Mouse (Mus musculus): Measurements from ENCODE around the gene Hmgn1. TPM values are rescaled to one million over a fixed set of nuclear protein-coding genes. Genes with fewer than 3 reads are reported as not detected.

Gene Hmgn1
- total and polyA plus RNA-seq, 2 experiments from 2014 or later = 166 to 241 TPM

- 85% methylated on average over 20 of the region's 20 CpGs for WGBS
- Histone ChIP-seq H3K9me3 (ENCODE audit: low read length) (no peaks in the 10 kb centered on the region), H3K4me1 (ENCODE audit: insufficient read depth) (peaks cover 6% of the 10 kb centered on the region; the same call in 1 of the 2 replicates), H3K36me3 (ENCODE audit: insufficient read depth) (peaks cover 13% of the 10 kb centered on the region), H3K9ac (peak overlapping the region; percentile 76), H3K4me3 (ENCODE audit: low read depth, low read length) (peak overlapping the region; percentile 50), H3K4me2 (ENCODE audit: low read depth) (peak overlapping the region; percentile 94), H3K27me3 (ENCODE audit: insufficient read depth, low read length) (no peaks in the 10 kb centered on the region), H3K27ac (ENCODE audit: low read depth, low read length) (peak overlapping the region; percentile 70; the same call in 1 of the 2 replicates)
- no peak for TF ChIP-seq CTCF (IDR thresholded peaks at IDR 0.05; ENCODE audit: low read depth)
- ATAC-seq (no peak), DNase-seq (no peak)
Measured at GRCm38 (mm10) chr16:96159794-96160346, 32.3 kb upstream of the Hmgn1 start.

- H3K9me3 ChIP-seq (ENCODE audit: low read length) = no peaks in the 10 kb centered on the region
- peak overlapping the region; percentile 70 for H3K27ac ChIP-seq (ENCODE audit: low read depth, low read length)
- no peaks in the 10 kb centered on the region for H3K27me3 ChIP-seq (ENCODE audit: insufficient read depth, low read length)
- H3K4me3 ChIP-seq (ENCODE audit: low read depth, low read length) = peak overlapping the region; percentile 50
- peak; percentile 68 for TF ChIP-seq CTCF (IDR thresholded peaks at IDR 0.05; ENCODE audit: low read depth)
- peak overlapping the region; percentile 94 for H3K4me2 ChIP-seq (ENCODE audit: low read depth)
- H3K4me1 ChIP-seq (ENCODE audit: insufficient read depth) = peaks cover 6% of the 10 kb centered on the region; the same call in 1 of the 2 replicates
- peak; percentile 79 for ATAC-seq
- peak overlapping the region; percentile 76 for H3K9ac ChIP-seq
- peak; percentile 71 for DNase-seq
- H3K36me3 ChIP-seq (ENCODE audit: insufficient read depth) = peaks cover 17% of the 10 kb centered on the region
- WGBS = 4% methylated on average over 66 of the region's 67 CpGs
Measured at GRCm38 (mm10) chr16:96159091-96159731, 31.7 kb upstream of the Hmgn1 start.

GRCm38 (mm10) chr16:96158511-96159080 is 31.1 kb upstream of the Hmgn1 start:
- DNase-seq = peak; percentile 25
- no peaks in the 10 kb centered on the region for H3K27me3 ChIP-seq (ENCODE audit: insufficient read depth, low read length)
- peaks cover 24% of the 10 kb centered on the region for H3K36me3 ChIP-seq (ENCODE audit: insufficient read depth)
- H3K9ac ChIP-seq = peak overlapping the region; percentile 76
- peak overlapping the region; percentile 94 for H3K4me2 ChIP-seq (ENCODE audit: low read depth)
- no peak for ATAC-seq
- no peaks in the 10 kb centered on the region for H3K9me3 ChIP-seq (ENCODE audit: low read length)
- no peak for TF ChIP-seq CTCF (IDR thresholded peaks at IDR 0.05; ENCODE audit: low read depth)
- H3K27ac ChIP-seq (ENCODE audit: low read depth, low read length) = peak overlapping the region; percentile 70; the same call in 1 of the 2 replicates
- H3K4me1 ChIP-seq (ENCODE audit: insufficient read depth) = peaks cover 6% of the 10 kb centered on the region; the same call in 1 of the 2 replicates
- H3K4me3 ChIP-seq (ENCODE audit: low read depth, low read length) = peak overlapping the region; percentile 50
- WGBS = 56% methylated on average over 12 of the region's 12 CpGs

- no peak overlapping the region for H3K27ac ChIP-seq (ENCODE audit: low read depth, low read length)
- no peak overlapping the region for H3K4me2 ChIP-seq (ENCODE audit: low read depth)
- H3K27me3 ChIP-seq (ENCODE audit: insufficient read depth, low read length) = no peaks in the 10 kb centered on the region
- H3K4me1 ChIP-seq (ENCODE audit: insufficient read depth) = peaks cover 6% of the 10 kb centered on the region; the same call in 1 of the 2 replicates
- ATAC-seq = no peak
- no peaks in the 10 kb centered on the region for H3K9me3 ChIP-seq (ENCODE audit: low read length)
- 87% methylated on average over 11 of the region's 11 CpGs for WGBS
- no peak overlapping the region for H3K9ac ChIP-seq
- no peak for TF ChIP-seq CTCF (IDR thresholded peaks at IDR 0.05; ENCODE audit: low read depth)
- H3K4me3 ChIP-seq (ENCODE audit: low read depth, low read length) = no peak overlapping the region
- peaks cover 35% of the 10 kb centered on the region for H3K36me3 ChIP-seq (ENCODE audit: insufficient read depth)
- no peak for DNase-seq
Measured at GRCm38 (mm10) chr16:96157171-96157570, 29.6 kb upstream of the Hmgn1 start.

- H3K9me3 ChIP-seq (ENCODE audit: low read length) = no peaks in the 10 kb centered on the region
- H3K27ac ChIP-seq (ENCODE audit: low read depth, low read length) = no peak overlapping the region
- peaks cover 36% of the 10 kb centered on the region for H3K36me3 ChIP-seq (ENCODE audit: insufficient read depth)
- DNase-seq = peak; percentile 57
- H3K4me2 ChIP-seq (ENCODE audit: low read depth) = no peak overlapping the region
- no peaks in the 10 kb centered on the region for H3K27me3 ChIP-seq (ENCODE audit: insufficient read depth, low read length)
- ATAC-seq = no peak
- H3K4me1 ChIP-seq (ENCODE audit: insufficient read depth) = peaks cover 6% of the 10 kb centered on the region; the same call in 1 of the 2 replicates
- TF ChIP-seq CTCF (IDR thresholded peaks at IDR 0.05; ENCODE audit: low read depth) = no peak
- no peak overlapping the region for H3K9ac ChIP-seq
- H3K4me3 ChIP-seq (ENCODE audit: low read depth, low read length) = no peak overlapping the region
- 61% methylated on average over 8 of the region's 8 CpGs for whole genome bisulfite sequencing
Measured at GRCm38 (mm10) chr16:96156019-96156418, 28.5 kb upstream of the Hmgn1 start.

- no peak for TF ChIP-seq CTCF (IDR thresholded peaks at IDR 0.05; ENCODE audit: low read depth)
- WGBS = 90% methylated on average over 2 of the region's 2 CpGs
- Histone ChIP-seq H3K4me1 (ENCODE audit: insufficient read depth) (peaks cover 6% of the 10 kb centered on the region; the same call in 1 of the 2 replicates), H3K4me2 (ENCODE audit: low read depth) (no peak overlapping the region), H3K9me3 (ENCODE audit: low read length) (no peaks in the 10 kb centered on the region), H3K36me3 (ENCODE audit: insufficient read depth) (peaks cover 36% of the 10 kb centered on the region), H3K9ac (no peak overlapping the region), H3K27me3 (ENCODE audit: insufficient read depth, low read length) (no peaks in the 10 kb centered on the region), H3K4me3 (ENCODE audit: low read depth, low read length) (no peak overlapping the region), H3K27ac (ENCODE audit: low read depth, low read length) (no peak overlapping the region)
- ATAC-seq (no peak), DNase-seq (no peak)
Measured at GRCm38 (mm10) chr16:96154476-96154875, 26.9 kb upstream of the Hmgn1 start.

GRCm38 (mm10) chr16:96151551-96151950 is 24.0 kb upstream of the Hmgn1 start:
- Histone ChIP-seq H3K4me1 (ENCODE audit: insufficient read depth) (no peaks in the 10 kb centered on the region), H3K9me3 (ENCODE audit: low read length) (no peaks in the 10 kb centered on the region), H3K9ac (no peak overlapping the region), H3K4me3 (ENCODE audit: low read depth, low read length) (no peak overlapping the region), H3K36me3 (ENCODE audit: insufficient read depth) (peaks cover 32% of the 10 kb centered on the region), H3K27me3 (ENCODE audit: insufficient read depth, low read length) (no peaks in the 10 kb centered on the region), H3K4me2 (ENCODE audit: low read depth) (no peak overlapping the region), H3K27ac (ENCODE audit: low read depth, low read length) (no peak overlapping the region)
- peak; percentile 93 for TF ChIP-seq CTCF (IDR thresholded peaks at IDR 0.05; ENCODE audit: low read depth)
- DNase-seq (peak; percentile 63), ATAC-seq (peak; percentile 61)
- 20% methylated on average over 9 of the region's 9 CpGs for WGBS
